Mouse (Mus musculus) liver, postnatal 0 days (tissue): ENCODE data around the gene Dusp5.

Experiments
- CTCF ChIP-seq: sonication (generic); IDR thresholded peaks from 2 replicates; pipeline ENCODE4 v1.5.1; 2016; ENCODE audit warnings: antibody characterized with exemption, low read depth
- EP300 ChIP-seq: IDR thresholded peaks from 2 replicates; pipeline ENCODE4 v1.6.1; 2016; ENCODE audit warnings: antibody characterized with exemption, low read depth, mild to moderate bottlenecking

GRCm38 (mm10) chr19:53502891-53503371 is 26.0 kb upstream of the Dusp5 start:
- TF ChIP-seq CTCF (no peak), EP300 (no peak; the same call in 1 of the 2 replicates)
